Mouse (Mus musculus) E14TG2a.4 (cell line): ENCODE data around the gene Rps26.

Source experiments
- CTCF ChIP-seq: conservative IDR thresholded peaks from 2 replicates; pipeline ENCODE4 v1.5.1; 2014; ENCODE audit warnings: low read length
- NANOG ChIP-seq: IDR thresholded peaks from 2 replicates; pipeline ENCODE4 v1.6.1; 2014; ENCODE audit warnings: borderline replicate concordance, low read length, mixed read lengths

DNA sequence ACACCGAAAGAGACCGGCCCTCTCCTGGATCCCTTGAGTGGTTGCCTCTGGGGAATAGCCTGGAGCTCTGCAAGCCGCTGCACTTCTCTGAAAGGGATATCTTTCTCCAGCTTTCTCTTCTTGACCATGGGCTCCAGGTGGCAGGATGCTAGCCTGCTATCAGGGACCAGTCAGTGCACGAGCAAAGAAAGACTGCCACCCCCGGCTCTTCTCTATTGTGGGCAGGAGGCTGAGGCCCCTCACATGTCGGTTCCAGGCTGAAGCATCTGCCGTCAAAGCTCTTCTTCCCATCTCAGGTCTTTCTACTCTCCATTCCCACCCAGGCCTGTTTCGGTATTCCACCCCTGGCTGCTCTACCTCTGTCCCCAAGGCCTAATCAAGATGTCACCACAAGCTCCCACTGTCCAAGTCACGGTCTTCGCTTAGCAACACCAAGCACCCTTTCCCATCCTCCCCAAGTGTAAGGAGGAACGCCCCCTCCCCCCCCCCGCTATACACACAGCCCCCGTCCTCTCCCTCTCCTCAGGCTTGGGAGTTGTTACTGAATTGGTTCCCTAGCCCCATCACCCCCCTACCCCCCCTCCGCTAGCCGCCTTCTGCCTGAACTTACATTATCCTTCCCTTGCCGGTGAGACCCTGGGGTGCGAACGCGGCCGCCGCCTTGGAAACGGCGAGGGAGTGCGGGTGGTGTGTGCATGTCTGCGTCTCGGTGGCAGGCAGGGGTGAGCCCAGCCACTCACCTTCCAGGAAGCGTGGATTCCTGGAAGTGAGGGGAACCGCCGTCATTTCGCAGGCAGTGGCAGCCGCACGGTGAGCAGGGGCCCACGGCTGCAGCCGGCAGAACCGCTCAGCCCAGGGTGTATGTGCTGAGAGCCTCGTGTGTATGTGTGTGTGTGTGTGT, 18.8 kb upstream of the Rps26 start, which contains the start of gene Ikzf4:
- TF ChIP-seq CTCF (no peak), NANOG (no peak)
